Mouse (Mus musculus): Measurements from ENCODE around the gene Ago1.

Ago1 gene

DNA sequence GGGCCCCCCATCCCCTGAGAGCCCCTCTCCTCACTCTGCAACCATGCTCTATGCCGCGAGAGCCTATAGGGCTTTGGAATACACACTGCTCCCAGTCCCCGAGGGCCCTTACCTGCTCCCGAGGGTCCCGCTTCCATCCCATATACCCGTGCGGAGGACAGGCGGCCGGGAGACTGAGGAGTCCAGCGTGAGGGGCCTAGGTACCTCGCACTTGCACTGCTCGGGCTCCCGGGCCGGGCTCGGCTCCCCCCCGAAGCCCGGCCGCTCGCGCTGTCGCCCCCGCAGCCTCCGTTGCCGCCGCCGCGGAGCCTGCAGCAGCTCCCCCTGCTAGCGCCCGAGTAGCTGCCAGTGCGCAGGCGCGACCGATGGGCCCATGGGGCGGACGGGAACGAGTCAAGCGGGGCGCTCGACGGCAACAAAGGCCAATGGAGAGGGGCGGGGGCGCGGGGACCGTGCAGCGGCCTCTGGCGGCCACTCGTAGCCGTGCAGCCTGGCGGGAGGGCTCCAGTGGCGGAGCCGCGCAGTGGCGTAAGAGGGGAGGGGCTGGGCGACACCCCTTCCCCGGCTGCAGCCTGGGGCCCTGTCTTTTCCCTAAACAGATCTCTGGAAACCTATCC lies at the start of gene Ago1:
TSS of gene Ago1 (minus strand) at position 299 of the 617 bp plus-strand sequence.
- DNase-seq (ENCODE audit: low spot score in 2 of 2) = peak; percentile 90 to 91

DNA sequence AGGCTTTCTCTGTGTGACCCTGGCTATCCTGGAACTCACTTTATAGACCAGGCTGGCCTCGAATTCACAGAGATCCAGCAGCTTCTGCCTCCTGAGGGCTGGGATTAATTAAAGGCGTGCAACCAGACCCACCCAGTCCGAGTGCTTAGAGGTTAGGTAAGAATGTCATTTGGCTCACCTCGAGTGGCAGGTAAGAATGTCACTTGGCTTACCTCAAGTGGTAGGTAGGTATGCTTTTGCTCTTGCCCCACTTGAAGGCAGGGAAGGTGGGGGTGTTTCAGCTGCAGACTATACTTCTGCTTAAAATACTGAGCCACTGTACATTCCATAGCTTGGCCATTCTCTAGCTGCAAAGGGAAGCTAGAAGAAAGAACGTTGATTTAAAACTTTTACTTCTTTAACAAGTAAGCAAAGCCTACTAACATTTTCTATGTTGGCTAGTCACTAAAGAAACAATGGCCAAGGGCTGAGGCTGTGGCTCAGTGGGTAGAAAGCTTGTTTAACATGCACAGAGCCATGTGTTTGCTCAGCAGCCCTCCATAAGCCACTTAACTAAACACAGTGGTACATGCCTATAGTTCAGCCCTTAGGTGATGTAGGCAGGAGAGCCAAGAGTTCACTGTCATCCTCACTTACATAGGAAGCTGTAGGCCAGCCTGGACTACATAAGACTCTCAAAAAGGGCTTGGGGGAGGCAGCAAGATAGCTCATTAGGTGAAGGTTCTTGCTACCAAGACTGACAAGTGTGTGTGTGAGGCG lies 44.1 kb upstream of the Ago1 start:
- DNase-seq (ENCODE audit: low spot score in 2 of 2) = no peak

DNA sequence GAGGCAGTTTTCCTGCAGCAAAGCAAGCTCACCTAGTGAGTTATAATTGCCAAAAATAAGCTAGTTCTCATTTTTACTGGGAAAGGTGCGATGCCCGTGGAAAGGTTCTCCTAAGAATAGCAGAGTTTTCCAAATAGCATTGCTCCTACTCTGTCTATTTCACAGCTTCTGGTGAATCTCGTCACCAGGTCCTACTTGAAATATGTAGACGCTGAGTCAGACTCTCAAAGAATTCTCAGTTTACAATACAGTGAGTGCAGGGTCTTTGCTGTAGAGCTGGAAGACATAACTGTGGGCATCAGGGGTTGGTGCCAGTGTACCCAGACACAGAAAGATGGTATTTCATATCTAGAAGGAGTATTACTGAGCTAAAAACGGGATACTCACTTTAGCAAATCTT lies 42.6 kb upstream of the Ago1 start:
- DNase-seq (ENCODE audit: low spot score in 2 of 2) = no peak

DNA sequence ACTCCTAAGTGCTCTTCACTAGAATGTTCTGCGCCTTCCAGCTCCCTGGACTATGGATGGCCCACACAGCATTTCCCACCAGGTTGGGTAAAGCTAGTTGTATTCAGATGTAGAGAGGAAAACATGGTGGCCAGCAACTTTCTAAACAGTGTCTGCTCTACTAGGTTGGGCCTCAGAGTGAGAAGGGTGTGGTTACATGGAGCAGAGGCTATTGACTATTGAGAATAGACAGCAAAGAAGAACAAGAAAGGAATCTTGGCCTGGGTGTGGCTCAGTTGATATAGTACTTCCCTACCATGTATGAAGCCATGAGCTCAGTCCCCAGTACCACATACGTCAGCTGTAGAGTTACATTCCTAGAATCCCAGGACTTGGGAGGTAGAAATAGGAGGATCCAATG lies 40.7 kb upstream of the Ago1 start:
- DNase-seq (ENCODE audit: low spot score in 2 of 2) = no peak

DNA sequence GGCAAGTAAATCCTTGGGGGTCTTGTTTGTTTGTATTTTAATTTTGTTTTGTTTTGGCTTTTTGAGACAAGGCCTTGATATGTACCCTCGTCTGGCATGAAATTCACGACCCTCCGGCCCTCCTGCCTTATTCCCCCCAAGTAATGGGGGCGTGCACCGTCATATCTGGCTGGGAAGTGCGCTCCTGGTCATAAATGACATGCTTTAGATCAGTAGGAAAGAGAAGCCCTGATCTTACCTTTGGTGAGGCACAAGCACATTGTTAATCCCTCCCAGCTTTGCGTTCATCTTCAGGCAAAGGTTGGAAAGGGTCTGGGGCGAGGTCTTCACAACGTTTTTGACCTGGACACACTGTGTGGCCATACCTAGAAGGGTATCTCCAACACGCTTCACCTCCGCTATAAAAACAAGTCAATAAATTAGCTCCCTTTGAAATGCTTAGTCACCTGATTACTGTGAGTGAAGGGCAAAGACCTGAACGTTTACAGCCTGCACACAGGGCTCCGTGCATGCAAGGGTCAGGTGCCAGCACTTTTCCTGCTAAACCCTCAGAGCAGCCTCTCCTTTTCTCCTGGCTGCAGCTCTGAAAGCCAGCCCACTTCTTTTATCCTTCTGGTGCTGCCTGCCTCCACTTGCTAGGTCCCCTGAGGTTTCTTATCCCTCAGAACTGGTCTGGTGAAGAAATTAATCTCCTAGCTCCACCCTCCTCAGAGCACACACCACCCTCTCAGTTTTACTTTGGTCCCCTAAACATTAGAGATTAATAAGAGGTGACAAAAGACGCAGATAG lies 39.9 kb upstream of the Ago1 start:
- no peak for DNase-seq (ENCODE audit: low spot score in 2 of 2)

DNA sequence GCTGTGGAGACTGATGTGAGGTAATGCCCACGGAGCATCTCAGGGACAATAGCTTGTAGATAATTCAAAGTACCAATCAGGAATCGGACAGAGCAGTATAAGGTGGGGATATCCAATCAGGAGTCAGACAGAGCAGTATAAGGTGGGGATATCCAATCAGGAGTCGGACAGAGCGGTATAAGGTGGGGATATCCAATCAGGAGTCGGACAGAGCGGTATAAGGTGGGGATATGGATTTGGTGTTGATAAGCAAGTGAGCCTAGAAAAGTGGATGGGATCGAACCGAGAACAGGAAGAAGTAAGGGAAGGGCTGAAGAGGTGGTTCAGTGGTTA lies 34.6 kb upstream of the Ago1 start:
- DNase-seq (ENCODE audit: low spot score in 2 of 2) = no peak

DNA sequence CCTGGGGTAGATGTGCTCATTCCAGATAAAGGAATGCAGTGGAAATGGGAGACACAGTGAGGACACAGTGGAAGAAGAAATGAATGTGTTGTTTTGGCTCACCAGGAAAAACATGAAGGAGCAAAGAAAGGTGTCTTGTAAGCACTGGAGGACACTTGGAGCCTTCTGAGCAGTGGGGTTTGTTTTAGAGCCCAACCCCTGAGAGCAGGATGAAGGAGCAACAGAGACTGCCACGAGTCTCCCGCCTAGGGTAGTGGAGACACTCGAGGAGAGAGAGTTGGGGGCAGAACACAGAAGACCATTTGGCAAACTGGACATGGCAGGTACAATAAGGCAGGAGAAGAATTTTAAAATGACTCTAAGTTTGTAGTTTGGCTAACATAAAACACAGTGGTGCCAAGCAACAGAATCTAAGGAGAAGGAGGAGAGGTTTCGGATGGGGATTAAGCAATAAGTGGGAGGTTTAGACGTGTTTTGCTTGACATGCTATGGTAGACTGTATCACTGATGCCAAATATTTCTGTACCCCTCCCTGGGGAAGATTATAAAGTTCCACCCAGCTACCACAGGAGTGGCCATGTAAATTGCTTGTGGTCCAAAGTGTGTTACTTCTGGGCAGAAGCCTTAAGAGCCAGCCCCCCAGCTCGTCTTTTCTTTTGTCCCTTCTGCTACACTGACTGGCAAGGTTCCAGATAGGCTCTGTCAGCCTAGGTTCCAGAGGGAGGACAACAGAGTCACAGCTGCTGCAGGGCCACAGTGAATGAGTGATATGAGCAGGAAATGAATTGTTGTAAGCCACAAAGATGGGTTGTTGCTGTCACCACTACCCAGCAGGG lies 34.0 kb upstream of the Ago1 start:
- DNase-seq (ENCODE audit: low spot score in 2 of 2) = no peak

DNA sequence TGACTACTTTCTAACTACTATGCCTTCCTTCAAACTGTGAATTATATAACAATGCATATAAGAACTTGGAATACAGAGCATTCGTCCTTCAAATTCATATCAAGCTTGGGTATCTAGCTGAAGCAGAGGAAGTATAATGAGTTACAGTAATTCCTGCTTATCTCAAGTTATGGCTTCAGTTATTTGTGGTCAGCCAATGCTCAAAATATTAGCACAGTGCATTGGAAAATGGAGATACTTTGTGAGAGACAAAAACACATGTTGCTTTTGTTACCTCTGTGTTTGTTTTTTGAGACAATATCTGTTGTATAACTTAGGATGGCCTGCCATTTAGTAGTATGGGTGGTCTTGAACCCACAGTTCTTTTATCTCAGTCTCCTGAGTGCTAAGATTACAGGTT lies 30.2 kb upstream of the Ago1 start:
- no peak for DNase-seq (ENCODE audit: low spot score in 2 of 2)

DNA sequence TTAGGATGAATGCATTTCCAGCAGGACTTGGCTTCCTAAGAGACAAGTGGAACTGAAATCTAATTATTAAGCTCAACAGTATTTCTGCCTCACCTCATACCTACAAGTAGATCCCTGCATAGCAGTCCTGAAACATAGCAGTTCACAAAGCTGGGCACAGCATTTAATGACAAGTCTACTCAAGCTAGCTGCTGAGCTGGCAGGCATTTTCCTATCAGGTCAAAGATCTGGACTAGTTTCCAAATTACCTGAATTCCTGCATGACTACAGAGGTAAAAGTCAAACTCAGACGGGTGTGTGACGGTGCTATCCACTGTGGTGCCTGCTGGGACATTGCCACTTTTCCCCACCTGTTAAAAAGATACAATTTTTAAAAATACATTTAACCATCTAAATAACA lies 28.6 kb upstream of the Ago1 start:
- DNase-seq (ENCODE audit: low spot score in 2 of 2) = no peak

DNA sequence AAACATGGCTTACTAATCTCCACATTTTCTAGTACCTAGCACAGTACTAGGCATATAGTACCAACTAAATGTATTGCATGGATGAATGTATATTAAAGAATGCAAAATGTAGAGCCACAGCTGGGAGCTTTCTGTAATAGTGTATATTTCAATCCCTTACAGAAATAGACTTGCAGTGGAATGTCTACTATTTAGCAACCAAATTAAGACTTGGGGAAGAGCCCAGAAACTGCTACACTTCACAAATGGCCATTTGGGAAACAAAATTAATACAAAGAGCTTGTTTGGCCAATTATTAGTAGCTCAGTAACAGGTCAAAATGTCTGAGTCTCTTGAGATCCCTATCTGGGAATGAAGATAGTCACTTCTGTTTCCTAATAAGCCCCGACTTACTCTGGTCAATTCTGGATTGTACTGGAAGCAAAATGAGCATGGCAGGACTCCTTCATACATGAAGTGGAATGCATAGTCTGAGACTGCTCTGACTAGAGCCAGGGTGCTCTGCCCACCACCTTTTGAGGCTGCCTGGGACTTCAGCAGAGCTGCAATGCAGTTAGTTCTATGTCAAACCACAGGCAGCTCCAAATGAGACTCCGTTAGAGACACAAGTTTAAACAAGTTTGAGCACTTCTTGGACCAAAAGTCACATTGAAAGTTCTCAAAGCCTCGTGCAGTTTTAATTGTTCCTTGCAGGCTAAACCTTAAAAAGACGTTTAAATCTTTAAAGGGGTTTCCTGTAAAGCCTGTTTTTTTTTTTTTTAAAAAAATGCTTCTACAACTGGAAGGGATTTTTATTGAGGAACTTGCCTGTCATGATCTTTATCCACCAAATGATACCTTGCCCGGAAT lies 27.8 kb upstream of the Ago1 start:
- DNase-seq (ENCODE audit: low spot score in 2 of 2) = no peak

DNA sequence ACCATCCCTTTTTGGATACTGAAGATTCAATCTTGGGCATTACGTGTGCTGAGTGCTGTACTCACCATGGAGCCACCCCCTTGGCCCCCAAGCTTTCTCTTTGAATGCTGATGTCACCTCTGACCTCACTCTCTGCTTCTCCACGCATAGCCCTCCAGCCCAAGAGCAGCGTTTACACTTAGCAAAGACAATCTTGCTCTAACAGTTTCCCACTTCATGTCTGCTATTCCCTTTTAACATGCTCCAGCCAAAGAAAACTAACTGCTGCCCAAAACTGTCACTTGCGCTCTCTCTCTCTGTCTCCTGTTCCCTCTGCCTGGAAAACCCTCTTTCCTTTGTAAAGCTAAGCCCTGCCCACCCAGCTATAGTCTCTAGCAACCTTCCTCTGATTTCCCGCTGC lies 27.1 kb upstream of the Ago1 start:
- no peak for DNase-seq (ENCODE audit: low spot score in 2 of 2)

DNA sequence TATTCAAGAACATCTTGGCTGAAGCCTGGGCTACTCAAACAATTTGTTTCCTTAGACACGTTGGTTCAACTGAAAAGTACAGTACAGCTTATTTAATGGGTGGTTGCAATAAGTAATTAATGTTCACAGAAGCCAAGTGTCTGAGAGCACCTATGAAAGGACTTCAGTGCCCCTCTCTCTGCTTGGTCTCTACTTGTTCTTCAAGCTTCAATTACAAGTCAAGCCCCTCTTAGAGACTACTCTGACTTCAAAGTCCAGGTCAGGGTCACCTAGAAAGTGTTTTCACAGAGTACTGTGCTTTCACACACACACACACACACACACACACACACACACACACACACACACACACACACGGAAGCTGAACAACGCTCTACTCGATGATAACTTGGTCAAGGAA lies 25.0 kb upstream of the Ago1 start:
- DNase-seq (ENCODE audit: low spot score in 2 of 2) = no peak

DNA sequence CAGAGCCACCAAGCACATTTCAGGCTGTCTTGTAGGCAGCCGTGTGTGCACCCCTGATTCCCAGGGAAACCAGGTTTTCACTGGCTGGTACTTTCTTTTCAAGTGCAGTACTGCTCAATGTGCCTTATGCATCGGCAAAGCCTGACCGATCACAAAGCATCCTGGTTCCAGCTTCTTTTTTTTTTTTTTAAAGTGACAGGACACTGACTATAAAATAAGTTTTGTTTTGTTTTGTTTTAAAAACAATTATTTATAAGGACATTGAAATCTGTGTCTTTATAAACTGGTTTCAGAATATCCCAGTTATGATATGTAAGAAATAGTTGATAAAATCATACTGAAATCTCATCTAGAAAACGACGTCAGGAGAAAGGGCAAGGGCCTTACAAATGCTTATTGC lies 23.6 kb upstream of the Ago1 start:
- DNase-seq (ENCODE audit: low spot score in 2 of 2) = no peak

DNA sequence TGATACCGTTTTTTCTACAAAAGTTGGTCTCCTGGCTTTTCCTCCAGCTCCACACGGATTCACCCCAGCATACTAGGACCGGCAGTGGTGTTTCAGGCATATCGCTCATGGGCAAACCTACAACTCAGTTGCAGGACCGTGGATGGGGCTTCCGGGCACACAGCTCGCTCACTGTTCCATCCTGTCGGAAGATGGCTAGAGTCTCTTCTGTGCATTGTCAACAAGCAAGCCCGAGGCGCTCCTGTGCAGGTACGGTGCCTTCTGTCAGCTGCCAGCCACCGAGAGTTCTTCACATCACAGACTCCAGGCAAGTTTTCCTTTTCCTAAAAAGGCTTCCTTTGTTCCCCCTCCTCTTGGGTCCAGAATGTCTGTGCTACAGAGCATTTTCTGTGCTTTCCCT lies 22.3 kb upstream of the Ago1 start:
- DNase-seq (ENCODE audit: low spot score in 2 of 2) = no peak

DNA sequence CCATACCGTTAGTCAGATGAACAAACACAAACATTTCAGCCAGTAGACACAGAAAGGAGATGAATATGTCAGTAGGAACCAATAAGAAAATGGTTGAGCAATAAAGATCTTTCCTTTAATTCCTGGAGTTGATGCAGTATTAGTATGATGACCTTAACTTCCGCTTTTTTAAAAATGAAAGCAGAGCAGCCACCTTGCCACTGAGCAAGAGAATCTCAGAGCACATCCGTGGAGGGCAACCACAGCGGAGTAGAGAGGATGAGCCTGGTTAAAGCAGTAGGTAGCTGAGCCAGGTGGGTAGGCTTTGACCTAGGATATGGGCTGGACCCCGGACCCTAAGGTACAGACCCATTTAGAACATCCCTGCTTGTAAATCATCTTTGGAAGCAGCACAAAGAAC lies 21.4 kb upstream of the Ago1 start:
- no peak for DNase-seq (ENCODE audit: low spot score in 2 of 2)

DNA sequence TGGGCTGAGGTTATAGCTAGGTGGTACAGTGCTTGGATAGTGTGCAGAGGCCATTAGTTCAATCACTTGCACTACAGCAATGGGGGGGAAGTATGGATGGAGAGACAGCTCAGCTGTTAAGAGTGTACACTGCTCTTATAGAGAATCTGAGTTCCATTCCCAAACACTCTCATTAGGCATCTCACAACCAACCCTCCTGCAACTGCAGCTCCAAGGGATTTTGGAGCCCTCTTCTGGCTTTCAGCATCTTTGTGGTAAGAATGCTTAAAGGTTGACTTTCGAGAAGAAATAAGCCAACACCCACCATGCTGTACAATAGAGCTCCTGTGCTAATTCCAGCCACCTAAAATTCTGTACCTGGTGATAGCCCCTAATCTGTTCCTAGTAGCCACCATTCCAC lies 17.8 kb upstream of the Ago1 start:
- DNase-seq (ENCODE audit: low spot score in 2 of 2) = no peak

DNA sequence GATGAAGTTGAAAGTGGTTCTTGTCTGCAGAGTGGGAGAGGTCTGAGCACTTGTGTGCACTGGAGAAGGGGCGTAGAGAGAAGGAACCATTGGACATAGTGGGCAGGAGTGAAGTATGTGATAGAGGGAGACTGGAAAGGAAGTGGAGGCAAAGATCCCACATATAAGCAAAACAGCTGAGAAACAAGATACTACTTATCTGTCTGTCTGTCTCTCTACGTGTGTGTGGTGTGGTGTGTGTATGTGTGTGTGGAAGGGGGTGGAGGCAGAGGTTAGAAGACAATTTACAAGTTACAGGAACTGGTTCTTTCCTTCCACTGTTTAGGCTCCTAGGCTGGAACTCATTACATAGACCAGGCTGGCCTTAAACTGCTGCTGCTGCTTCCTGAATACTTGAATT lies 16.7 kb upstream of the Ago1 start:
- no peak for DNase-seq (ENCODE audit: low spot score in 2 of 2)

DNA sequence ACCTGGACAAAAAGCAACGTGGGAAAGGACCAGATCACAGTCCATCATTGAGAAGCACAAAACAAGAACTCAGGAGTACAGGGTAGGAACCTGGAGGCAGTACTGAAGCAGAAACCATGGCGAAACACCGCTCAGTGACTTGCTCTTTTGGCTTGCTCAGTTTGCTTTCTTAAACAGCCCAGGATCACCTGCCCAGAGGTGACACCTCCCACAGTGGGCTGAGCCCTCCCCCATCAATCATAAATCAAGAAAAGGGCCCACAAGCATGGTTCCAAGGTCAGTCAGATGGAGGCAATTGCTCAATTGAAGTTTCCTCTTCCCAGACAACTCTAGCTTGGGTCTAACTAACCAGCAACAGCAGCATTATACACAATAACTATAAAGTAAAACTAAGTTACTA lies 15.5 kb upstream of the Ago1 start:
- DNase-seq (ENCODE audit: low spot score in 2 of 2) = no peak

DNA sequence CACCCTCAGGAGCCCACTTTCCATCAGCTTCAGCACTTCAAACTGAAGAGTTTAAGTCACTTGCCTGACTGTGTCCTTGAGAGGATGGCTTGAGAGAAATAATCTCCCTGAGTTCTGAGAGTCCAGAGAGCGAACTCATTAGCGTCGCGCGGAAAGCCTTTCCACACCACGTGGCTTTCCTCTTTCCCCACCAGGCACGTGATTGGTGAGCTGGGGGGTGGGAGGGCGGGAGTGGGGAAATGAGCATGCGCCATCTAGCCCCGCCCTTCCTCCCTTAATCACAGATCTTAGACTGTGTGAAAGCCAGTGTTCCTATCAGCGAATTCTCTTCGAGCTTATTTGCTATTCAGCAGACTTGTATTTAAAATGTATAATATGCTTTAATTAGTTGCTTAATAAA lies 14.6 kb upstream of the Ago1 start:
- DNase-seq (ENCODE audit: low spot score in 2 of 2) = no peak

DNA sequence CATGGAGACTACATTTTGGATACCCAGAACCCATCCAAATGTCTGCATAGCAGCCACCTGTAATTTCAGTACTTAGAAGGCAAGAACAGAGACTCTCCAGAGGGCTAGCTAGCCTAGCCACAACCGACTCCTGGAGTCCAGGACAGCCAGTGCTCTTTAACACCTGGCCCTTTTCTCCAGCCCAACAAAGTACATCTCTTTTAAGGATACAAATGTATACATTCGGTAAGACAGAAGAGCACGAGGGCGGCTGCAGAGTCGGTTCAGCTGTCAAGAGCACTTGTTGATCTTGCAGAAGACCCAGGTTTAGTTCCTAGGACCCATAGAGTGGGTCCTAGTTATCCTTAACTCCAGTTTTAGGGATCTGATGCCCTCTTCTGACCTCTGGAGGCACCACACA lies 13.1 kb upstream of the Ago1 start:
- no peak for DNase-seq (ENCODE audit: low spot score in 2 of 2)

DNA sequence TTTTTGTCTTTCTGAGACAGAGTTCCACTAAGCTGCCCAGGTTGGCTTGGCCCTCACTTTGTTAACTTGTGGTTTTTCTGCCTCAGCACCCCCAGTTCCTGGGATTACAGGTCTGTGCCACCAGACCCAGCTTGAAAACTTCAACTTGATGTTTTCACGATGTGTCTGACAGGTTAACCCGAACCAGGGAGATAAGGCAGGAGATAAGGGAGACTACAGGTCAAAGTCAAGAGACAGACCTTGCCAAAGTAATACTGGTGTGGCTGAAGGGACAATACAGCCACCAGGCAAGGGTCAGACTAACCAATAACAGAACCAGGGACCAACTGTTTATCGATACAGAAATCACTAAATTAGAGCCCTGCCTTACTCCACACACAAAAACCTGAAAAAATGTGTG lies 11.9 kb upstream of the Ago1 start:
- DNase-seq (ENCODE audit: low spot score in 2 of 2) = no peak
